Mouse (Mus musculus): ENCODE results near the gene Bpifc. TPM values are rescaled to one million over a fixed set of nuclear protein-coding genes. Genes with fewer than 3 reads are reported as not detected.
A peak's percentile ranks its signal among the peaks of the same experiment; 100 is the strongest.

Gene Bpifc
- total RNA-seq, 2 experiments from 2014 or later: 0.12 to 0.15 TPM

- DNase-seq: no peak
Measured at GRCm38 (mm10) chr10:85951765-85952443, 59.8 kb downstream of the Bpifc start.

DNA sequence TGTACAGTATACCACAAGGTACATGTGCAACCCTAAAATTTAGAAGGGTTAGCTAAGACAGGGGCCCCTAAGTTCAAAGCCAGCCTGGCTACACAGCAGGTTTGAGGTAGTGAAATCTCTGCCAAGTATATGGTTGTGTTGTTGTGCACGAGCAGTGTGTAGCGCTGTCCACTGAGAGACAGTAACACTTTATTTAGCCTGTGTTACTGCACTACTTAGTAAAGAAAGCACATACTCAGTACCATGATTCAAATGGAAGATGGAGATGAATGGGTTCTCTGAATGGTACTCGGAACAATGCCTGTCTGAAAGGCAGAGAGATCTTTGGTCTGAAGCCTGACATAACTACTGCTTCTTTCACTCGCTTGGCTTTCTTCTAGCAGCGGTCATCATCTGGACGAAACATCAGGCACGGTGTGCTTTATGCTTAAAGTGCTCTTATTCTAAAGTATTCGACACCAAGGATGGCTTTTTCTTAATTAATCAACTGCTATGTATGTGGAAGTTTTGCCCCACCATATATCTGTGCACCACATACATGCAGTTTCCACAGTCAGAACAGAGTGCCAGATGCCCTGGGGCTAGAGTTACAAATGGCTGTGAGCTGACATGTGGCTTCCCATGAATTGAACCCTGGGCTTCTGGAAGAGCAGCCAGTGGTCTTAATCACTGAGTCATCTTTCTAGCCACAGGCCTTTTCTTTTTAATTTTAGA, 63.1 kb downstream of the Bpifc start:
- DNase-seq: no peak

GRCm38 (mm10) chr10:85936280-85936965, 75.3 kb downstream of the Bpifc start:
- no peak for DNase-seq

DNA sequence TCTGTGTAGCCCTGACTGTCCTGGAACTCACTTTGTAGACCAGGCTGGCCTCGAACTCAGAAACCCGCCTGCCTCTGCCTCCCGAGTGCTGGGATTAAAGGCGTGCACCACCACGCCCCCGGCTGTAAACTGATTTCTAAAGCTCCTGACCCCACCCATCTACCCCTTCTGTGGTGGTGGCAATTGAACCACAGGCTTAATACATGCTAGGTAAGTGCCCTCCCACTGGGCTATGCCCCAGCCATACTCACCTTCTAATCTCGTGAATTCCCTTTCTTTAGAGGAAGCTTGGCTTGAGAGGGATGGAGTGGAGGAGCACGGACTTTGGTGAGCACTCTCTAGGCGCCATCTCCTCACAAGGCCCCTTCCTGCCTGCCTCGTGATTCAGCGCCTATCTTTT, 81.7 kb downstream of the Bpifc start:
- no peak for DNase-seq

DNA sequence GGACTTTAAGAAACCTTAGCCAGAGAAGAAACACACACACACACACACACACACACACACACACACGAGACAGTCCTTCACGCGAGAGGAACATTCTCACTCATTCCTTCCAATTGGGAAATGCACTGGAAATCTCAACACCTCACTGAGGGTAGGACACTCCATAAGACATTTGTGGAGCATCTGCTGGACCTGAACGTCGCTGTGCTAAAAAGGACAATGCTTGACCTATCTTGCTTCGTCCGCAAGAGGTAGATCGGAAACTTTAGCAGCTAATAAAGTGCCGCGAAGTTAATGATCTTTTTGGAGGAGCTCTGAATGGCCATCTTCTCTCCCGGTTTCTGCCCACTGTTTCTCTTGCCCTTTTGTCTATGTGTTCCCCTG, 82.5 kb downstream of the Bpifc start:
- DNase-seq: no peak

DNA sequence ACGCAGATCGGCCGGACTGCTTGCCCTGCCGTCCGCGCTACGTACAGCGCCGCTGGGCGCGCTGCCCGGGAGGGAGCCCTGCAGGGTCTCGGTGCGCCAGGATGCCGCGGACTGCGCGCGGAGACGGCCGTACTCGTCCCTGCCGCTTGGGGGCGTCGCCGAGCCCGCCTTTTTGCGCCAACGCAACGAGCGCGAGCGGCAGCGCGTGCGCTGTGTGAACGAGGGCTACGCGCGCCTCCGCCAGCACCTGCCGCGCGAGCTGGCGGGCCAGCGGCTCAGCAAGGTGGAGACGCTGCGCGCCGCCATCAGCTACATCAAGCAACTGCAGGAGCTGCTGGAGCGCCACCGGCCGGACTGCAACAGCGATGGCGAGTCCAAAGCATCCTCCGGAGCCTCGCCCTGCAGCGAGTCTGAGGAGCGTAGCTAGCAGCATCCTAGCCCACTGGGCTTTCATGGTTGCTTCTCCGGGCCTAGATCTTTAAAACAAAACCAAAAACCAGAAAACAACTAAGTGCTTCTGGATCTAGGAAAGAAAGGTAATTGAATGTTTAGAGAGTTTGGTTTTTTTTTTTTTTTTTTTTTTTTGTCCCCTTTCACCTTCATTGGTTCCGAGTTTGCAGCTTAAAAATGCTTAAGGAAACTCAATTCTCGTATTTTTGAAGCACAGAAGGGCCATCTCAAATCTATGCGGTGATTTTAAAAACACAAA, 83.0 kb downstream of the Bpifc start:
- peak; percentile 73 for DNase-seq

GRCm38 (mm10) chr10:85927676-85928445, 83.8 kb downstream of the Bpifc start, which contains the start of gene Ascl4:
Gene Ascl4, plus strand, starts transcription at chr10:85927681.
- peak; percentile 19 for DNase-seq

DNA sequence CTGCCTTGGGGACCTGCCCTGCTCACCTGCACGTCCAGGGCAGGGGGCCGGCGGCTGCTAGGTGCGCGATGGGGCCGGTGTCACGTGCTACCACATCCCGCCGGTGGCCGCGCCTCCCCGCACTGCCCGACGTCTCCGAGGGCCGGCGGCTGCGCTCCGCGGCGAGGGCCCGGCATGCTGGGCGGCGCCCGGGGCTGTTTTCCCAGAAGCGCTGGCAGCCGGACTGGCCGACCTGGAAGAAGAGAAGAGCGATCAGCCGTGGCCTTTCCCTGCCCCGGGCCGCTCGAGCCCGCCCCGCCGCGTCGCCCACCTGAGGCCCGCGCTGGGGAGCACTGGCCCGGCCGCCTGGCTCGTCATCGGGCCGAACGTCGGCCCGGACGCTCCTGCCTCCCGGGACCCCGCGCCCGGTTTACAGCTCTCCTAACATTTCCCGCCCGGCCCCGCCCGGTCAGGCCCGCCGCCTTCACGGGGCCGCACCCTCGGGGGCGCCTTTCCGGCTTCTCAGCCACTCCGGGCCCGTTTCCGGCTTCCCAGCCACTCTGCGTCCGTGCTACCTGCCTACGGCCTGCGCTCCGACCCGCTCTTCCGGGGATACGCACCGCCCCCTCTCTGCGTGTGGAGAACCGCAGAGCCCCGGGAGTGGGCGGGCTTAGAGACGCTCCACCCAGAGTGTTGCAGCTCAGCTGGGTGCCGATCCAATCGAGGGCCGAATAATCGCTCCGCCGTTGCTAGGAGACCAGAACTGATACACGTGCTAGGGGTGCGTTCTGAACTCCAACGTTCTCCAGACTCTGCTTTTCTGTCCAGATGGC, 95.0 kb downstream of the Bpifc start, which contains the start of gene Prdm4:
Gene Prdm4 (minus strand): TSS at position 645 of the 812 bp plus-strand sequence.
- DNase-seq: peak; percentile 97

Other genes with a start within 250 kb of the Bpifc start
- gene Pwp1, start 182.4 kb downstream of the Bpifc start, total RNA-seq (2021): 10 to 100 TPM; 19.5 to 23.1 TPM
- gene Prdm4, start 94.8 kb downstream of the Bpifc start, total RNA-seq (2021): 10 to 100 TPM; 14.4 to 14.6 TPM
- gene Ascl4, start 84.2 kb downstream of the Bpifc start, total RNA-seq (2021): under 1 TPM in 1 of 2 experiments, not detected in 1; 0.15 TPM
- 100 to 1,000 TPM; 114 to 123 TPM for gene Rtcb, start 54.1 kb downstream of the Bpifc start, total RNA-seq (2021)
- gene Fbxo7, start 10.1 kb upstream of the Bpifc start, total RNA-seq (2021): 10 to 100 TPM; 23.8 to 31.9 TPM

Data from adrenal gland, postnatal 10 days (tissue).